Mouse (Mus musculus) central nervous system, embryonic 11.5 days (tissue): ENCODE data around the gene Chd8. TPM values are rescaled to one million over a fixed set of nuclear protein-coding genes. Genes with fewer than 3 reads are reported as not detected.

Experiments used
- polyA plus RNA-seq: library from polyadenylated mRNA; depleted of rRNA; stranded (reverse); fragments of >200 nt; gene quantifications from 2 replicates; pipeline ENCODE4 v1.2.3, GENCODE M21; 2012; rRNA removed

The Chd8 gene
- polyA plus RNA-seq: 74.1 and 82.3 TPM in 2 replicates

DNA sequence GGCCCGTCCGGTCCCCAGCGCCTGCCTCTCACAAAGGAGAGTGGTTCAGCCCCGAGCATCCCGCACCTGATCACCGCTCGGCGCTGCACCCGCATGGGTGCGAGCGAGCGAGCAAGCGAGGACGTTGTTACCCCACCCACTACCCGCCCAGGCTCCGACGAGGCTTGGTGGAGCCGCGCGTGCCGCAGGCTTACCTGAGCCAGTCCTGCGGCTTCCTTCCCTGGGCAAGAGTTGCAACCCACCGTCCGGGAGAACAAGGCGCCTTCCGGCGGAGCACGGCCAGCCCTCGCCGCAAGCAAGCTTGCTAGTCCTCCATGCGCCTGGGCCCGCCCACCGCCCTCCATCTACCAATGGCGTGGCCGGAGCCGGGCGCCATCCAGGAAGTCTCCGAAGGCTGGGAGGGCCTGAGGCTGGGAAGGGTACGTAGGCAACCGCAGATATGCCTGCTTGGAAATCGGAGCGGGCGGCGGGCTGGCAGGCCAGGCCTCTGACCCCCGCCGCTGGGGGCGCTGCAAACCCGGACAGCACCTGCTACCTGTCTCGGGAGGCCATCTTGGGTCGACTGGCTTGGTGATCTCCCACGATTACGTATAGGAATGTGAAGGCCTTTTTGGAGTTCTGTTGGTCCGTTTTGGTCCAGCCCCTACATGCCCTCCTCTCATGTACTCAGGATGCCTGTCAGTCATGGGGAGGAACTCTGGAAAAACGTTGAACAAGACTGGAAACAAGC is at the start of gene Chd8:
Gene Chd8 (minus strand): TSS at position 297 of the 730 bp plus-strand sequence.

DNA sequence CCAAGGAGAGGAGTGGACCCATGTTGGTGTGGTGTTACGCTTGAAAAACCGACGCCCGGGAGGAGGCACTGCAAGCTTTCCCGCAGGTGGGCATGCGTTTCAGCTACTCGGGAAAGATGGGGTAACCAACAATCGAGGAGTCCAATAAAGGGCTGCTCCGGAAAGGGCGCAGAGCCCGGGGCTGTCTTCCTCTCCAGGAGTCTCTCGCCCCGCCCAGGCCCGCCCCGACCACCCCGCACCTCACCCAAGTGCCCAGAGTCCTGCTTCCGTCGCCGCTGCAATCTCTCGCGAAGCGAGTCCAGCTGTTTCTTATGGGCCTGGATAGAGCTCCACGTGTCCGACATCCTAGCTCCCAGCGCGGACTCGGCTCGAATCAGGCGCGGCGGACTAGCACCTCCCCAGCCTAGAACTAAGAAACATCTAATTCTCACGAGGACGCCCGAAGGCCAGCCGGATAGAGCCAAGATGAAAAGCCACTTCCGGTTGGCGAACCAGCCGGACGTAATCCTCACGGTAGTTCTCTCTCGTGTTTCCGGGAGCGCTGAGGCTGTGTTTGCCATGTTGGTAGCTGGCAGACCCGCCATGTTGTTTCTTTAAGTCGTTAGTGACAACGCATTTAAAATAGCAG is 47.2 kb upstream of the Chd8 start, which contains the start of gene Mettl3:
Gene Mettl3 (minus strand): TSS at position 485 of the 628 bp plus-strand sequence.

DNA sequence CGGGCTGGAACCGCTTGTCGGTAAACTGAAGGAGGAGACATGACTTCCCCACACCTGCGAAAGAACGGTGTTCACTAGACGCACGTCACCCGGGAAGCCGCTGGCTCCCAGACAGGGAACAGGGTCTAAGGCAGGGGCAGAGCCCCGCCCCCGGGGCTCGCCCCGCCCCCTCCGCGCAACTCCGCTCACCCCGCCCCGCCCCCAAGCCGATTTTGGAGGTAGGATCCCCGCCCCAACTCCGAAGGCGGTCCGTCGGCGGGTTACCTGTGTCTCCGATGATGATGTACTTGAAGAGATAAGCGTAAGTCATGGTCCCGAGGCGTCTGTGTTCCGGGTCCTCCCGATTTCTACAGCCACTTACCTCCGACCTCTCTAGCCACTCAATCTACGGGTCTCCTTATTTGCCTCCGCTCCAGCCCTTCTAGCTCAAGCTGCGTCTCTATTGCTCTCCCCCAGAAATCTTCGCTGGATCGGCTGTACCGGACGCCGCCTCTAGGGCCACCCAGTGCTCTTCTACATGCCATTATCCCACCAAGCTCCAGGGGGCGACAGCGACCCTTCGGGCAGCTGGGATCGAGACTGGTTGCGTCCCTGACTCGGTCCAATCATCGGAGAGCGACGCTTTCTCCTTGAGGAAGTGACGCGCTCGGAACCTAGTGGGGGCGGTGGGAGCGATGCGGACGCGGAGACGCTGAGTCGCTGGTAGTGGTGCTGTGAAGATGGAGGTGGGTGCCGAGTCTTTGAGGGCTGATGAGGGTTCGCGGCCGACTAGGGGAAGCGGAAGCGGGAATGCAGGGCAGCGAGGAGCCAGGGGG is 21.6 kb upstream of the Chd8 start, which contains the start of the genes Tox4 and Rab2b:
Gene Tox4 (plus strand): TSS at position 215 of the 815 bp plus-strand sequence.
Gene Rab2b (minus strand): TSS at position 614 of the 815 bp plus-strand sequence.

DNA sequence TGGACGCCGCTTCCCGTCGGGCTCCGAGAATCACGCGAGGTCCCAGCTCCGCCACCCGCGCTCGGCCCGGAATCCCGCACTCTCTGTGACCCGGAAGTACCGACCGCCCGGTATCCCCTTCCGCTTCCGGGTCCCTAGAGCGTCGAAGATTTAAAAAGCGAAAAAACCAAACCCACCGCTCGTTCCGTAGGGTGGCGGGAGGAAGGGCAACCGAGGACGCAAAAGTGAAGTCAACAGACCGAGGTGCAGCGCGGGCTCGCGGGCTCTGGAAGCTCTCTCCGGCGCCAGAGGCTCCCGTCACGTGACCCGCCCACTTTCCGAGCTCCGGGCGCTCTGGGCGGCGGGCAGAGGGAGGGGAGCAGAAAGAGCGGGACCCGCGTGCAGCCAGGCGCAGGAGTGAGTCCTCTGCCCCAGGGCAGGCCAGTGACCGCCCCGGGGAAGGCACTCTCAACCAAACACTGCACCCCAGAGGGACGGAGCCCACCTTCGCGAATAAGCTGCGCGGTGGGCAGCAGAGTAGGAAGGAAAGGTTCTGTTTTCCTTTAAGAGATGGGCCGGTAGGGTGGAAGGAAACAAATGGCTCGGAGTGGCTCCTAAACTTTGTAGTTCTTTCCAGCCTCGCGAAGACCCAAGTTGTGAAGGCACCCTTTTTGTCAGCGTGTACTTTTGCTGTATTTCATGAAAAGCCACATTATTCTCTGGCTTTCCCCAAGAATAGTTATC is 60.3 kb downstream of the Chd8 start, which contains the start of gene Supt16:
Gene Supt16 (minus strand): TSS at position 261 of the 723 bp plus-strand sequence.

Other genes with a start within 250 kb of the Chd8 start
- gene Tmem253, start 242.1 kb downstream of the Chd8 start, polyA plus RNA-seq: 1.6 and 1.7 TPM in 2 replicates
- gene Zfp219, start 237.0 kb downstream of the Chd8 start, polyA plus RNA-seq: 172 and 232 TPM in 2 replicates
- not detected in 2 replicates for gene Olfr221, start 215.3 kb downstream of the Chd8 start, polyA plus RNA-seq
- gene Hnrnpc, start 153.8 kb downstream of the Chd8 start, polyA plus RNA-seq: 691 and 1,274 TPM in 2 replicates
- 0.92 and 2.0 TPM in 2 replicates for gene Rpgrip1, start 147.1 kb downstream of the Chd8 start, polyA plus RNA-seq
- 88.7 and 139 TPM in 2 replicates for gene Supt16, start 60.4 kb downstream of the Chd8 start, polyA plus RNA-seq
- 28.4 and 39.3 TPM in 2 replicates for gene Tox4, start 21.4 kb upstream of the Chd8 start, polyA plus RNA-seq
- 30.9 and 33.6 TPM in 2 replicates for gene Rab2b, start 21.8 kb upstream of the Chd8 start, polyA plus RNA-seq
- 58.3 and 65.0 TPM in 2 replicates for gene Mettl3, start 47.3 kb upstream of the Chd8 start, polyA plus RNA-seq
- gene Sall2, start 71.0 kb upstream of the Chd8 start, polyA plus RNA-seq: 52.9 and 56.9 TPM in 2 replicates
- not detected in 2 replicates for gene Olfr1513, start 98.6 kb upstream of the Chd8 start, polyA plus RNA-seq
- gene Olfr1512, start 121.4 kb upstream of the Chd8 start, polyA plus RNA-seq: not detected in 2 replicates
- not detected in 2 replicates for gene Olfr1511, start 139.6 kb upstream of the Chd8 start, polyA plus RNA-seq
- gene Olfr1510, start 156.6 kb upstream of the Chd8 start, polyA plus RNA-seq: not detected in 2 replicates
- gene Olfr1509, start 185.2 kb upstream of the Chd8 start, polyA plus RNA-seq: not detected in 2 replicates
- gene Olfr1508, start 209.7 kb upstream of the Chd8 start, polyA plus RNA-seq: not detected in 2 replicates
- gene Olfr1507, start 238.0 kb upstream of the Chd8 start, polyA plus RNA-seq: not detected in 2 replicates